Comparison of ENCODE assay signal across 9 mouse cellular contexts in genomic region chr9:75684292-75684691, GRCm38 (mm10). TPM values are rescaled to one million over a fixed set of nuclear protein-coding genes. Genes with fewer than 3 reads are reported as not detected.
DNase-seq lines count a peak whose midpoint lies in the region; ATAC-seq and TF ChIP-seq lines count a peak whose summit lies in the region.
"Had no signal": no experiment of that assay in that cellular context is flagged by ENCODE, and none has a peak within 500 bp of the region (broad histone marks: within the 10 kb centered on the region; RNA-seq: fewer than 3 reads in every experiment).

No protein-coding gene starts in this region.

- peaks cover under 1% of the 10 kb centered on the region; the same call in 1 of the 2 replicates for H3K9me3 ChIP-seq in forebrain, embryonic 10.5 days
- H3K9me3 ChIP-seq in intestine, embryonic 14.5 days (ENCODE audit: control insufficient read depth, low read length) = no peaks in the 10 kb centered on the region
- no peaks in the 10 kb centered on the region; the same call in 1 of the 2 replicates for H3K9me3 ChIP-seq in neural tube, embryonic 14.5 days (ENCODE audit: control insufficient read depth, low read length)

- TF ChIP-seq CTCF in left cerebral cortex, adult 2 months (IDR thresholded peaks at IDR 0.05) = no peak

- peak overlapping the region; percentile 89 for H3K27ac ChIP-seq in left cerebral cortex, adult 2 months
- peak overlapping the region; percentile 82 for H3K27ac ChIP-seq in forebrain, embryonic 10.5 days
- no peak overlapping the region for H3K27ac ChIP-seq in intestine, embryonic 14.5 days (ENCODE audit: low read depth)
- peak overlapping the region; percentile 83 for H3K27ac ChIP-seq in neural tube, embryonic 14.5 days (ENCODE audit: low read depth, low read length)
- H3K27ac ChIP-seq: macrophage had no signal

- DNase-seq in left cerebral cortex, adult 2 months (ENCODE audit: extremely low spot score in 1 of 2, low spot score in 2 of 2) = no peak
- no peak for DNase-seq in left cerebral cortex, adult 18-20 months (ENCODE audit: low spot score in 2 of 2)
- DNase-seq in forebrain, embryonic 10.5 days (ENCODE audit: extremely low spot score, low spot score) = no peak
- no peak for DNase-seq in intestine, embryonic 14.5 days (ENCODE audit: low spot score)
- DNase-seq in layer of hippocampus, postnatal 25 days (ENCODE audit: extremely low spot score in 1 of 2, low spot score in 1 of 2) = no peak
- DNase-seq in frontal cortex, postnatal 36 days (ENCODE audit: low spot score in 2 of 2) = no peak

- no peaks in the 10 kb centered on the region for H3K27me3 ChIP-seq in forebrain, embryonic 10.5 days (ENCODE audit: poor library complexity, severe bottlenecking)
- no peaks in the 10 kb centered on the region for H3K27me3 ChIP-seq in intestine, embryonic 14.5 days (replicated peaks; ENCODE audit: control insufficient read depth, insufficient read depth, low read length)
- no peaks in the 10 kb centered on the region for H3K27me3 ChIP-seq in neural tube, embryonic 14.5 days (ENCODE audit: control insufficient read depth, insufficient read depth, low read length)

- H3K36me3 ChIP-seq in forebrain, embryonic 10.5 days (replicated peaks) = no peaks in the 10 kb centered on the region
- H3K36me3 ChIP-seq in intestine, embryonic 14.5 days (ENCODE audit: control insufficient read depth, insufficient read depth, low read length) = no peaks in the 10 kb centered on the region
- no peaks in the 10 kb centered on the region for H3K36me3 ChIP-seq in neural tube, embryonic 14.5 days (ENCODE audit: control insufficient read depth, insufficient read depth, low read length)

- H3K4me2 ChIP-seq in intestine, embryonic 14.5 days (ENCODE audit: low read length) = peak overlapping the region; percentile 53
- H3K4me2 ChIP-seq in neural tube, embryonic 14.5 days (ENCODE audit: low read depth, low read length) = peak overlapping the region; percentile 50

- ATAC-seq in intestine, embryonic 14.5 days (replicated peaks; ENCODE audit: low FRiP score, low TSS enrichment, low read depth) = no peak
- ATAC-seq in neural tube, embryonic 14.5 days (ENCODE audit: low read depth) = 0 out of 2 replicates have a peak, but pooled peaks have one; percentile 11
- ATAC-seq in frontal cortex, adult (ENCODE audit: low TSS enrichment) = no peak

- intact Hi-C loops in left cerebral cortex, adult 2 months (cut with DNase I) = loop anchor here (1.0 to 5.0 kb wide), 3 partner anchors 57 to 333 kb away; partner anchors contain the start of genes Lysmd2 and Tmod2

- no peak overlapping the region for H3K9ac ChIP-seq in intestine, embryonic 14.5 days (ENCODE audit: low read length)
- H3K9ac ChIP-seq in neural tube, embryonic 14.5 days (replicated peaks; ENCODE audit: low read depth, low read length) = peak overlapping the region; percentile 74

- peaks cover 17% of the 10 kb centered on the region for H3K4me1 ChIP-seq in forebrain, embryonic 10.5 days
- H3K4me1 ChIP-seq in intestine, embryonic 14.5 days (replicated peaks; ENCODE audit: control insufficient read depth, insufficient read depth, low read length) = no peaks in the 10 kb centered on the region
- peaks cover 8% of the 10 kb centered on the region; the same call in 1 of the 2 replicates for H3K4me1 ChIP-seq in neural tube, embryonic 14.5 days (ENCODE audit: control insufficient read depth, insufficient read depth, low read length)

- WGBS in forebrain, embryonic 10.5 days = 70% methylated on average over 4 of the region's 4 CpGs
- 68% methylated on average over 4 of the region's 4 CpGs for WGBS in intestine, embryonic 14.5 days
- WGBS in neural tube, embryonic 14.5 days = 57% methylated on average over 4 of the region's 4 CpGs

- H3K4me3 ChIP-seq in left cerebral cortex, adult 2 months = peak overlapping the region; percentile 74
- peak overlapping the region; percentile 62 for H3K4me3 ChIP-seq in forebrain, embryonic 10.5 days
- peak overlapping the region; percentile 25 for H3K4me3 ChIP-seq in intestine, embryonic 14.5 days (ENCODE audit: low read depth, low read length)
- peak overlapping the region; percentile 63 for H3K4me3 ChIP-seq in neural tube, embryonic 14.5 days (ENCODE audit: low read depth, low read length)

RNA-seq across cellular contexts. Expression of gene Scg3, which starts 0.4 kb away (rescaled TPM):
- total RNA-seq in left cerebral cortex, adult 2 months (2021) = 100 to 1,000 TPM; 268 to 282 TPM
- total RNA-seq in left cerebral cortex, adult 18-20 months (2021) = 100 to 1,000 TPM; 255 to 265 TPM
- 12.7 and 15.1 TPM in 2 replicates for polyA plus RNA-seq in forebrain, embryonic 10.5 days (2016; fragmentation: Nextera tagmentation; extraction: Ambion mirVana)
- polyA plus RNA-seq in intestine, embryonic 14.5 days (2014; fragmentation: Nextera tagmentation; extraction: Ambion mirVana) = 10.4 and 10.9 TPM in 2 replicates
- polyA plus RNA-seq in neural tube, embryonic 14.5 days (2014; fragmentation: Nextera tagmentation; extraction: Ambion mirVana) = 133 and 144 TPM in 2 replicates
- 100 to 1,000 TPM; 306 to 314 TPM for total RNA-seq in layer of hippocampus, postnatal 25 days (2021)
- polyA plus RNA-seq: macrophage had no signal

RNA-seq across cellular contexts. Expression of gene Lysmd2, which starts 58.8 kb away (rescaled TPM):
- total RNA-seq in left cerebral cortex, adult 2 months (2021) = 10 to 100 TPM; 61.4 to 69.1 TPM
- 10 to 100 TPM; 67.1 to 67.7 TPM for total RNA-seq in left cerebral cortex, adult 18-20 months (2021)
- polyA plus RNA-seq in forebrain, embryonic 10.5 days (2016; fragmentation: Nextera tagmentation; extraction: Ambion mirVana) = 8.9 and 11.4 TPM in 2 replicates
- polyA plus RNA-seq in intestine, embryonic 14.5 days (2014; fragmentation: Nextera tagmentation; extraction: Ambion mirVana) = 24.3 and 26.6 TPM in 2 replicates
- polyA plus RNA-seq in neural tube, embryonic 14.5 days (2014; fragmentation: Nextera tagmentation; extraction: Ambion mirVana) = 38.0 and 42.0 TPM in 2 replicates
- 10 to 100 TPM; 58.2 to 67.7 TPM for total RNA-seq in layer of hippocampus, postnatal 25 days (2021)
- polyA plus RNA-seq: macrophage had no signal
